17 mouse cellular contexts compared by ENCODE assay signal in genomic region chr14:31935411-31935810, GRCm38 (mm10).
A peak's percentile ranks its signal among the peaks of the same experiment; 100 is the strongest.
DNase-seq lines count a peak whose midpoint lies in the region; ATAC-seq and TF ChIP-seq lines count a peak whose summit lies in the region.
"Had no signal": no experiment of that assay in that cellular context is flagged by ENCODE, and none has a peak within 500 bp of the region (broad histone marks: within the 10 kb centered on the region; RNA-seq: fewer than 3 reads in every experiment).

No protein-coding gene starts in this region.

- peaks cover 7% of the 10 kb centered on the region; the same call in 1 of the 2 replicates for H3K9me3 ChIP-seq in forebrain, embryonic 10.5 days
- peaks cover 6% of the 10 kb centered on the region; the same call in 1 of the 2 replicates for H3K9me3 ChIP-seq in forebrain, embryonic 16.5 days (ENCODE audit: control insufficient read depth, low read length)
- H3K9me3 ChIP-seq in midbrain, embryonic 10.5 days (replicated peaks), result peaks cover 6% of the 10 kb centered on the region; the same call in 1 of the 2 replicates
- H3K9me3 ChIP-seq in midbrain, postnatal 0 days (ENCODE audit: low read length), result 0 out of 2 replicates have a peak, but pooled peaks cover 6% of the 10 kb centered on the region
- no peaks in the 10 kb centered on the region for H3K9me3 ChIP-seq in neural tube, embryonic 15.5 days (replicated peaks)
- H3K9me3 ChIP-seq: liver, embryonic 15.5 days had no signal

- WGBS in forebrain, embryonic 10.5 days, result 50% methylated on average over 3 of the region's 3 CpGs
- 51% methylated on average over 3 of the region's 3 CpGs for whole genome bisulfite sequencing in forebrain, embryonic 16.5 days
- 40% methylated on average over 3 of the region's 3 CpGs for WGBS in midbrain, embryonic 10.5 days
- 37% methylated on average over 3 of the region's 3 CpGs for WGBS in midbrain, postnatal 0 days
- 60% methylated on average over 3 of the region's 3 CpGs for WGBS in neural tube, embryonic 15.5 days
- 46% methylated on average over 3 of the region's 3 CpGs for WGBS in thymus, adult 2 months

- no peak overlapping the region for H3K4me3 ChIP-seq in forebrain, embryonic 10.5 days
- no peak overlapping the region for H3K4me3 ChIP-seq in forebrain, embryonic 16.5 days (replicated peaks; ENCODE audit: low read length)
- H3K4me3 ChIP-seq in midbrain, embryonic 10.5 days, result no peak overlapping the region
- no peak overlapping the region for H3K4me3 ChIP-seq in midbrain, postnatal 0 days (ENCODE audit: low read depth, low read length)
- no peak overlapping the region for H3K4me3 ChIP-seq in neural tube, embryonic 15.5 days (replicated peaks)
- no peak overlapping the region for H3K4me3 ChIP-seq in thymus, adult 2 months (ENCODE audit: control insufficient read depth, insufficient read depth, low read length)
- H3K4me3 ChIP-seq: liver, embryonic 15.5 days had no signal

- no peak overlapping the region for H3K9ac ChIP-seq in forebrain, embryonic 16.5 days (replicated peaks; ENCODE audit: low read depth, low read length)
- no peak overlapping the region for H3K9ac ChIP-seq in midbrain, postnatal 0 days (replicated peaks; ENCODE audit: low read length, poor library complexity, severe bottlenecking)
- no peak overlapping the region for H3K9ac ChIP-seq in neural tube, embryonic 15.5 days (replicated peaks)
- H3K9ac ChIP-seq: liver, embryonic 15.5 days had no signal

- peak overlapping the region; percentile 90 for H3K27ac ChIP-seq in forebrain, embryonic 10.5 days
- no peak overlapping the region; the same call in none of the 2 replicates for H3K27ac ChIP-seq in forebrain, embryonic 16.5 days (ENCODE audit: low read length)
- H3K27ac ChIP-seq in midbrain, embryonic 10.5 days (replicated peaks), result peak overlapping the region; percentile 91
- no peak overlapping the region; the same call in 1 of the 2 replicates for H3K27ac ChIP-seq in midbrain, postnatal 0 days (ENCODE audit: low read depth, low read length)
- peak overlapping the region; percentile 97 for H3K27ac ChIP-seq in neural tube, embryonic 15.5 days (replicated peaks)
- no peak overlapping the region for H3K27ac ChIP-seq in thymus, adult 2 months (ENCODE audit: control insufficient read depth, insufficient read depth, low read length)
- H3K27ac ChIP-seq: liver, embryonic 15.5 days had no signal

- H3K4me1 ChIP-seq in forebrain, embryonic 10.5 days, result peaks cover 55% of the 10 kb centered on the region
- peaks cover 21% of the 10 kb centered on the region for H3K4me1 ChIP-seq in forebrain, embryonic 16.5 days (replicated peaks; ENCODE audit: control insufficient read depth, insufficient read depth, low read length)
- peaks cover 36% of the 10 kb centered on the region for H3K4me1 ChIP-seq in midbrain, embryonic 10.5 days
- H3K4me1 ChIP-seq in midbrain, postnatal 0 days (ENCODE audit: insufficient read depth, low read length), result peaks cover 4% of the 10 kb centered on the region; the same call in 1 of the 2 replicates
- peaks cover 30% of the 10 kb centered on the region for H3K4me1 ChIP-seq in neural tube, embryonic 15.5 days
- H3K4me1 ChIP-seq in thymus, adult 2 months (replicated peaks; ENCODE audit: control insufficient read depth, insufficient read depth, low read length), result no peaks in the 10 kb centered on the region

- ATAC-seq in forebrain, embryonic 16.5 days, result no peak
- ATAC-seq in midbrain, postnatal 0 days (ENCODE audit: low FRiP score), result no peak
- ATAC-seq in neural tube, embryonic 15.5 days (ENCODE audit: low FRiP score), result no peak
- ATAC-seq: Patski had no signal

- no peak for TF ChIP-seq CTCF in midbrain, postnatal 0 days (IDR thresholded peaks at IDR 0.05)
- TF ChIP-seq CTCF in thymus, adult 2 months (IDR thresholded peaks at IDR 0.05; ENCODE audit: borderline replicate concordance, control insufficient read depth, extremely low read depth, insufficient read depth, low read length, poor library complexity), result no peak

- no peak for TF ChIP-seq POLR2A in thymus, adult 2 months (IDR thresholded peaks at IDR 0.05; ENCODE audit: control insufficient read depth, extremely low read depth, insufficient read depth, low read length, poor library complexity)

- no peaks in the 10 kb centered on the region for H3K36me3 ChIP-seq in forebrain, embryonic 10.5 days (replicated peaks)
- no peaks in the 10 kb centered on the region for H3K36me3 ChIP-seq in forebrain, embryonic 16.5 days (ENCODE audit: control insufficient read depth, insufficient read depth)
- no peaks in the 10 kb centered on the region for H3K36me3 ChIP-seq in midbrain, embryonic 10.5 days
- no peaks in the 10 kb centered on the region for H3K36me3 ChIP-seq in midbrain, postnatal 0 days (ENCODE audit: insufficient read depth, low read length)
- no peaks in the 10 kb centered on the region for H3K36me3 ChIP-seq in neural tube, embryonic 15.5 days
- no peaks in the 10 kb centered on the region for H3K36me3 ChIP-seq in thymus, adult 2 months (ENCODE audit: control insufficient read depth, insufficient read depth, low read length)
- H3K36me3 ChIP-seq: liver, embryonic 15.5 days had no signal

- no peak overlapping the region for H3K4me2 ChIP-seq in forebrain, embryonic 16.5 days (ENCODE audit: low read length)
- no peak overlapping the region for H3K4me2 ChIP-seq in midbrain, postnatal 0 days (ENCODE audit: low read depth, low read length, poor library complexity, severe bottlenecking)
- no peak overlapping the region for H3K4me2 ChIP-seq in neural tube, embryonic 15.5 days
- H3K4me2 ChIP-seq: liver, embryonic 15.5 days had no signal

- DNase-seq in forebrain, embryonic 10.5 days (ENCODE audit: extremely low spot score, low spot score), result no peak
- no peak for DNase-seq in midbrain, embryonic 10.5 days (ENCODE audit: low spot score)
- DNase-seq in midbrain, postnatal 0 days (ENCODE audit: low spot score), result no peak
- DNase-seq in lung, postnatal 10 days, result peak; percentile 50
- no peak for DNase-seq in gastrocnemius, postnatal 25 days
- no peak for DNase-seq in thymus, adult 2 months
- DNase-seq: cerebellum, adult 8-10 months; heart, adult 18-20 months; heart, postnatal 36 days; kidney, adult 11 months; kidney, postnatal 25 days; layer of hippocampus, postnatal 36 days; thymus, postnatal 36 days had no signal

- H3K27me3 ChIP-seq in forebrain, embryonic 10.5 days (ENCODE audit: poor library complexity, severe bottlenecking), result no peaks in the 10 kb centered on the region
- no peaks in the 10 kb centered on the region for H3K27me3 ChIP-seq in forebrain, embryonic 16.5 days (replicated peaks; ENCODE audit: control insufficient read depth, insufficient read depth, low read length)
- no peaks in the 10 kb centered on the region for H3K27me3 ChIP-seq in midbrain, embryonic 10.5 days (ENCODE audit: low read depth, poor library complexity, severe bottlenecking)
- no peaks in the 10 kb centered on the region for H3K27me3 ChIP-seq in midbrain, postnatal 0 days (ENCODE audit: insufficient read depth, low read length)
- no peaks in the 10 kb centered on the region for H3K27me3 ChIP-seq in neural tube, embryonic 15.5 days (replicated peaks)
- H3K27me3 ChIP-seq in thymus, adult 2 months (ENCODE audit: control insufficient read depth, insufficient read depth, low read length), result no peaks in the 10 kb centered on the region
- H3K27me3 ChIP-seq: Patski had no signal

Comparison
In these comparisons a context has a peak if more than half of its experiments do, and no peak if none do; other contexts are left out.
1. H3K27ac ChIP-seq: peak in forebrain, embryonic 10.5 days (single experiment), midbrain, embryonic 10.5 days (single experiment) and neural tube, embryonic 15.5 days (single experiment); none in forebrain, embryonic 16.5 days (single experiment), midbrain, postnatal 0 days (single experiment) and thymus, adult 2 months (single experiment).